Mouse (Mus musculus) c-Kit-positive CD71-positive TER-119-negative erythroid progenitor cells, embryonic 14.5 days (primary cell): ENCODE measurements at regions not wholly inside any gene's neighbourhood (a gene's known extent, or its start where the extent isn't known, plus 50 kb on each side); places are given as distances from the start of the nearest gene placed in this dataset.
A peak's percentile ranks its signal among the peaks of the same experiment; 100 is the strongest.

Experiments used
- DNase-seq: peaks from one replicate; pipeline ENCODE4 v3.0.0-alpha.2; 2013; ENCODE audit warnings: low read depth

DNA sequence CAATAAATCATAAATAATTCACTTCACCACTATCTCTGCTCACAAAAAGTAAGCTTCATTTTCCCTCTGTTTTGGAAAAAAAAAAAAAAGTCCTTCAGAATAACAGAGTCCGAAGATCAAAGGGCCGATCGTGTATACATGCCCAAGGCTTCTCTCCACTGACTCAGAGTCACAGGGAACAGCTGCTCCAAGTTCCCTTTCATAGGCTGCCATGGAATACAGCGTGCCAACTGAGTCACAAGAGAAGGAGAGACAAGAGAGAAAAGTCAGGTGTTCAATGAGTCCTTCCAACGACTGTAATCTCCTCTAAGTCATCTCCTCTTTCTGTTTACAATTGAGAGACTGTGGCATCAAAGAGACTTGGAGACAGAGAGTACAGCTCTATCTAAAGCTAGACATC is 71.6 kb upstream of the Sfrp2 start:
- no peak for DNase-seq

DNA sequence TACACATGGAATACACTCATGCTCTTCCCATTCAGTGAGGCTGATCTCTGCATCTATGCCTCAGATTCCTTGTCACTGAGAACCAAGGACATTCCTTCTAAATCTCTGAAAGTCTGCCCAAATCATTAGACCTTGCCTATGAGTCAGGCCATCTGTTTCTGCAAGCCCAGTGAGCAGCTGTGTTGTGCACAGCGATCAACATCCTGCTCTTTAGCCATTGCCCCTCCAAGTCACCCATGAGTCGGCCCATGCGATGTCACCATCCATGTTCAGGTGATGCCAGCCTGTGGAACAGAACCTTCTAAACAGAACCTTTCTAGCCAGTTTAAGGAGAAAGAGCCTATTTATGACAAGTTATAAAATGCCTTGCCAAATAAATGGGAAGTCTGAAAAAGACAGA is 66.4 kb upstream of the Sfrp2 start:
- DNase-seq = no peak

DNA sequence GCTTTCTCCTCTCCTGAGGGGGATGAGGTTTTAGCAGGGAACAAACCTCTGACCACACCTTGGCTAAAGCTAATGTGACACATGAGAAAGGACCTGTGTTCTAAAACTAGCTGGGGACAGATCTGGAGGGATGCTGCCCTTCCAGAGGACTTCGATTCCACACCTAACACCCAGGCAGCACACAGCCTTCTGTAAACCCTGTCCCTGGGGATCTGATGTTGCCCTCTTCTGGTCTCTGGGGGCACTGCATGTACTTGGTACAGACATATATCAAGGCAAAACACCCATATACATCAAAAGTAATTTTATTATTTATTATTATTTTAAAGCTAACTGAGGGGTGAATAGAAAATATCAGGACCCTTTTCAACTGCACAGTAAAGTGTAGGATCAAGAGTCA is 65.0 kb upstream of the Sfrp2 start:
- DNase-seq = no peak

DNA sequence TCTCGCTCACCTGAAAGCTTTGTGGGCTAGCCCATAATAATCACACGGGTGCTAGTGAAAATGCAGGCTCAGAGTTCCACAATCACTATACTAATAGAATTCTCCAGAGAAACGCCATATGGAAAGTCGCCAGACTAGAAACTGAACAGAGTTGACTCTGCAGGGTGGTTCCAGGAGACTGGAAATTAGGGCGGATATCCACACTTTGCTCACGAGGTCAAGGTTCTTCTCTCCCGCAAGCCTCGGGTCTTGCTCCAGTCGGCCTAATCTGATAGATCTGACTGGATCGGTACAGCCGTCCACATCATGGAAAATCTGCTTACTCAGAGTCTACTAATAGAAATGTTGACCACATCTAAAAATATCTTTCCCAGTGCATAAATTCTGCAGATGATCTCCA is 61.6 kb upstream of the Sfrp2 start:
- no peak for DNase-seq

DNA sequence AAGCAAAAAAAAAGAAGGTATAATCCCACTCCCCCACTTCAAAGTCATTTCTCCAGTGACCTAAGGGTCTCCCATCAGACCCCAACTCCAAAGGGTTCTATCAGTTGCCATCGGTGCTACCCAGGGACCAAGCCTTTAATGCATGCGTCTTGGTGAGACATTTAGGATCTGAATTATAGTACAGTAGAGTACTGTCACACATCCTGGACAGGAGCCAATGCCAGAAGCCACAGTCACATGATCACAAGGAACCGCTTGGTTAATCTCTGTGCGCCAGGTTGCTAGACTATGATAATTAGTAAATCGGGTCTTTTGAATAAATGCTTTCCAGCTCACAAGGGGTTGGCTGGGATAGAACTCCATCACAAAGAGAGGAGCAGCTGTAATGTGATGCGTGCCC is 60.9 kb upstream of the Sfrp2 start:
- DNase-seq = no peak

DNA sequence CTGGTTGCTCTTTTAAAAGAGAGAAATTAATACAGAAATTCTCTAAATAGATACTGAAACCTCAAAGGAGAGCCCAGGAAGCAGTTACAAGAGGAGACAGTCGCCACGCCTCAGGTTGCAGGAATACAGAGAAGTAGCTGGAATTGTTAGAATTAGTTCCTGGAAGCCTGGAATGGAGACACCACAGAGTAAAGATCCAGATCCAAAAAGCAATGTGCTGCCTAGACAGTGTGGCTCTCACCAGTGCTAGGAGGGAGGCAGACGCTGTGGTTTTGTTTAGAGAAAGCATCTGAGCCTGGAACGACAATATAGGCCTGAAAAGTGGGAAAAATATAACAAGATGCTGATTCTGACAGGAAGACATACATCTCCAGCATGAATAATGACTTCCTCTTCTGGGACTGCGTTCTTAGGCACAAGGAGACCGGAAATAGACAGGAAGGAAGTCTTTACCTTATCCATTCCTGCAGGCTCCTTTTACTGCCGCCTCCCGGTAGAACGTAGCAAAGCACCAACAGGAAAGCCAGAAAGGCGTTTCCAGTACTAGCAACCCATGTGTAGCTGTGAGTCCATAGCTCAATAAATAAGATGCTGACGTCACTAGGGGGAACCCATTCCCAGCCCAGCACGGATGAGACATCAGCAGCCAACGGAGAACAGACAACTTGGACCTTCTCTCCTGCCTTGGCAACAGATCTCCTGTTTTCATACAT is 59.4 kb upstream of the Sfrp2 start:
- peak; percentile 23 for DNase-seq

DNA sequence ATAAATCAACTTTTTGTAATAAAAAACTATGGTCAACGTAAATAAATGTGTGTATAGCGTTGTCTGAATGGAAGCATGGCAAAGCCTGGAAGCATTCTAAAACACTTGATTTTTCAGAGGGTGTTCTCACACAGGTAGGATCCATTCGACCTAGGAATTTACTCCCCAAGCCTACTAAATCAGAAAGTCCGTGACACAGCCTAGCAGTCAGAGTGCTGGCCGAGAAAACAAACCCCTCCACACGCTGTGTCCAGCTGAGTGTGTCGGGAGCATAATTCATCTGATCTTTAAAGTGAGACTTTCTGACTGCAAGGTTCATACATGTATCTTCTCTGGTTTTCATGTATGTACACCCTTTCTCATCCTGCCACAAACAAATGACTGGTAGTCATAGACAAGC is 58.8 kb upstream of the Sfrp2 start:
- DNase-seq = no peak

DNA sequence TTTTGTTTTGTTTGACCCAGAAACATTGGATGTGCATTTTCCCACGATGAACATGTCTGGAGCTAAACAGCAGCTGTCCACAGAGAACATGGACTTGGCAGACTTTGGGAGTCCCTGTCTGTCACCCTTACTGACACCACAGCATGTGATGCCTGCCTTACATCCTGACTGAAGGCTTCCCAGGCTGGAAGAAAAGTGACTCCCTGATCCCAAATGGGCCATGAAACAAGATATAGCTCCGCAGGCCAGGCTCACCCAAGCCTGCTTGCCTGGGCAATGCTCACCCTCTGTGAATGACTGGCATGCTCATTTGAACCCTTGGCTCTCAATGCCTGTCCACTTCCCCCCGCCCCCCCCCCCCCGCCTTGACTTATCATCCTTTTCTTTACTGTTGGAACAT is 57.1 kb upstream of the Sfrp2 start:
- no peak for DNase-seq

DNA sequence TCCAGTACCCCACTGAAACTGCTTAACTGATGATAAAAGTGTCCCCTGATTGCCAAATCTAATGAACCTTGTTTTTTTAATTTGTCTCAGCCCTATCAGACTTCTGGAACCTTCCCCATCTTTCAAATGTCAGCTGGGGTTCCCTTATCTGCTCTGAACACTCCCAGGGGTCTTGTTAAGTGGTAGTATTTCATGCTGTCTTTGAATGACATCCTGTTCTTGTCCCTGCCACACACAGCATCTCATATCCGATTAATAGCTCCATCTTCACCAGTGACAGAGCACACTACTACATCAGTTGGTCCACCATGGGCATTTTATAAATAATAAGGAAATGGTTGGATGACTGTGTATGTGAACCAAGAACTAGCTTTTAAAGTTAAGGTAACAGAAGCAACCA is 56.6 kb upstream of the Sfrp2 start:
- no peak for DNase-seq

DNA sequence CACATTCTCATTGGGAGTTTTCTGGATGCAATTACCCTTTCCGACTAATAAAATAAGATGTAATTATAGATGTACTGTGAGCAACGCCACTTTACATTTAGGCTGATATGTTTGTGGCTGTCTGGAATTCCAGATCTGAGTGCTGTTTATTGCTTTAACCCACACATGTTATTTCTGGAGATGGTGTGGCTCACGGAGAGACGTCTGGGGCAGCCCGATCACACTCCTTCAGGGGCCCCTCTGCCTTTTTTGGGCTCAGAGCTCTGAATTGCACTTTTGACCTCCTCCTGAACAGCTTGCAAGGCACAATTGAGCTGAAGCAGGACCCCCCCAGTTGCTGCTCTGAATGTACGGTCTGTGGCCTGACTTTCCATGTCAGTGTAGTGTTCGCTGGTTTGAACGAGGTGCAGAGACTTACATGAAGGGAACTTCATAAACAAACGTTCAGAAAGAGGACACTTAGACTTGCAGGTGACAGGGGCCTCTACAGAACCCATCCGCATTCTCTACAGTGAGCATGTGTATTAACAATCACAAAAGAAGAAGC is 55.1 kb upstream of the Sfrp2 start:
- no peak for DNase-seq

DNA sequence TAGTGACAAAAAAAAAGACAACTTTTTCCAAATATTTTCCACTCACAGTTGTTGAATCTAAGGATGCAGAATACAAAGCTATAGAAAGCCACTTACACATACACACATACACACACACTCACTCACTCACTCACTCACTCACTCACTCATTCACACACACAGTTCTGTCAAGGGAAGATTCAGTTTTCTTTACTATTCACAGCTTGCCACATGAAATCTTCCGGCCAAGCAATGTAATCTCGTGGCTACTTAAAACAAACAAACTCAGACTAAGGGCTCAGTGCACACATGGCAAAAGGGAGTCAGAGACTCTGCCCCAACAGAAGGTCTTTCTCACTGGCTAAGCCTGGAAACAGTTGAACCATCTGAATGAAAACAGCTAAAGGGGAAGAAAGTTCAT is 53.8 kb upstream of the Sfrp2 start:
- DNase-seq = no peak

DNA sequence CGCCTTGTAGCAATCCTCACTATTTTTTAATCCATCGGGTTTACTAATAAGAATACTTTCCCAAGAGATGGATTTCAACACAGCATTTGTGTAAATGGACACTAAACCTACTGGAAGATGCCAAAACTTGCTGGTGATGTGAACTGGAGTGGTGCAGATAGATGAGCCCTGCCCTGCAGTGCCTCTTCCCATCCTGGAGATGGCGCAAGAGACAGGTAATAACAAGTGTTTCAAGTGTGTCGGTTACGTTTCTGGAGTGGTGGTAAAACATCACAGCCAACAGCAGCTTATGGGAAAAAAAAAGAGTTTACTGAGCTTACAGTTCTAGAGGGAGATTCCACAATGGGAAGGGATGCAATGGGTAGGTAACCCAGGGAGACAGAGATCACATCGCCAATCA is 51.5 kb upstream of the Sfrp2 start:
- DNase-seq = peak; percentile 11
